Mouse (Mus musculus) neural tube, embryonic 14.5 days (tissue): Measurements from ENCODE around the gene Ptgfr. TPM values are rescaled to one million over a fixed set of nuclear protein-coding genes. Genes with fewer than 3 reads are reported as not detected.

Source experiments
- ATAC-seq: fragments of 200-750 bp; cut with Nextera tagmentation; 2 replicates; pipeline ENCODE4 v1.8.0; 2017; ENCODE audit warnings: low read depth, mild to moderate bottlenecking, moderate TSS enrichment, moderate library complexity
- H3K27ac ChIP-seq: fragments of 300-500 bp; sonication (generic); 2 replicates; pipeline ENCODE4 v1.5.1; 2014; ENCODE audit warnings: low read depth, mild to moderate bottlenecking, control low read depth, low read length, moderate library complexity, mixed read lengths
- H3K27me3 ChIP-seq: fragments of 300-500 bp; sonication (generic); 2 replicates; pipeline ENCODE4 v1.6.1; 2014; ENCODE audit warnings: low read length; ENCODE audit not compliant: control insufficient read depth, insufficient read depth
- H3K36me3 ChIP-seq: fragments of 300-500 bp; sonication (generic); 2 replicates; pipeline ENCODE4 v1.6.1; 2014; ENCODE audit warnings: low read length, mixed read lengths; ENCODE audit not compliant: control insufficient read depth, insufficient read depth
- H3K4me1 ChIP-seq: fragments of 300-500 bp; sonication (generic); 2 replicates; pipeline ENCODE4 v1.6.1; 2014; ENCODE audit warnings: low read length; ENCODE audit not compliant: control insufficient read depth, insufficient read depth
- H3K4me2 ChIP-seq: fragments of 300-500 bp; sonication (generic); 2 replicates; pipeline ENCODE4 v1.6.1; 2014; ENCODE audit warnings: mild to moderate bottlenecking, low read depth, low read length, control low read depth
- H3K4me3 ChIP-seq: fragments of 300-500 bp; sonication (generic); 2 replicates; pipeline ENCODE4 v1.5.1; 2014; ENCODE audit warnings: low read depth, low read length, control low read depth, mixed read lengths
- H3K9ac ChIP-seq: fragments of 300-500 bp; sonication (generic); replicated peaks from 2 replicates; pipeline ENCODE4 v1.6.1; 2014; ENCODE audit warnings: low read depth, mild to moderate bottlenecking, control low read depth, low read length, mixed read lengths
- H3K9me3 ChIP-seq: fragments of 300-500 bp; sonication (generic); 2 replicates; pipeline ENCODE4 v1.6.1; 2016; ENCODE audit warnings: low read length; ENCODE audit not compliant: control insufficient read depth
- WGBS: fragments of 180-500 bp; shearing (Covaris S2); extraction: QIAGEN DNeasy Blood & Tissue Kit; methylation state at CpG from one replicate; pipeline ENCODE4 v1.1.7; 2014; 5-methylcytosine and 5-hydroxymethylcytosine counted together
- polyA plus RNA-seq: library from polyadenylated mRNA; unstranded; fragments of >200 nt; fragmentation: Nextera tagmentation; extraction: Ambion mirVana; gene quantifications from 2 replicates; pipeline ENCODE4 v1.2.1, GENCODE M21; 2014

Ptgfr gene
- polyA plus RNA-seq, 1 experiment from 2014 or later: 1.5 TPM

DNA sequence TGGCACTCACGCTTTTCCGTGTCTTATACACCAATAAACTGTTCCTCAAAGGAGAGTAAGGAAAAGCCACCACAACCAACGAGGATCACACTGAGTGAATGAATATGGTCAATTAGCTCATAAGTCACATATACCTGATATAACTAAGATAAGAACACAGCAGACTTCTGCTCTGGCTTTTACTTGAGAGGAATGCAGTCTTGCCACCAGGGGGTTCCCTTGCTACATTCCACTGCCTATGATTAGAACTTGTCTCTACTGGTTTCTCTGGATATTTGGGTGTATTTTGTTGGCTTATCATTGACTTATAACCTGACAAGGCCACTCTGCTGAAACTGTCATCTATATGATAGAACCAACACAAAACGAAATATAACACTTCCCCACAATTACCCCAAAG lies 62.3 kb downstream of the Ptgfr start:
- H3K36me3 ChIP-seq: no peaks in the 10 kb centered on the region
- no peak for ATAC-seq
- no peaks in the 10 kb centered on the region for H3K4me1 ChIP-seq
- no peaks in the 10 kb centered on the region for H3K9me3 ChIP-seq
- no peaks in the 10 kb centered on the region for H3K27me3 ChIP-seq
- H3K4me2 ChIP-seq: no peak overlapping the region
- no peak overlapping the region for H3K4me3 ChIP-seq
- WGBS: 78% methylated on average over 4 of the region's 4 CpGs
- H3K9ac ChIP-seq: no peak overlapping the region
- H3K27ac ChIP-seq: no peak overlapping the region

DNA sequence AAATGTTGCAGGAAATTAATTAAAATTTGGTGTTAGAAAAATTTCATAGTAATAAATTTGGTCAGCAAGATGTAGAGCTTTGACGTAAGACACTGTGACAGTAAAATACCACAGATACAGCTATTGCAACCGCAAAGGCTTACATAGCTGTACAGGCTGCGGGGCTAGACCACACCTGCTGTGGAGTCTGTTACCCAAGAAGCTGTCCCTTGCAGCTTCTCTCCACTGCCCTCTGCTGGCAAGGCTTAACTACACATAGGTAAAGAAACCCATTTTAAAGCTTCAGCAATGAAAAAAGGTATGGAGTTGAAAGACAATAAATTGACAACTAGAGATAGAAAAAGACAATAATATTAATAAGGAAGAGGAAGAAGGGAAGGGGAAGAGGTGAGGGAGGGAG lies 66.4 kb downstream of the Ptgfr start:
- 56% methylated on average over 3 of the region's 3 CpGs for WGBS
- no peak overlapping the region for H3K27ac ChIP-seq
- ATAC-seq: no peak; the same call in 1 of the 2 replicates

DNA sequence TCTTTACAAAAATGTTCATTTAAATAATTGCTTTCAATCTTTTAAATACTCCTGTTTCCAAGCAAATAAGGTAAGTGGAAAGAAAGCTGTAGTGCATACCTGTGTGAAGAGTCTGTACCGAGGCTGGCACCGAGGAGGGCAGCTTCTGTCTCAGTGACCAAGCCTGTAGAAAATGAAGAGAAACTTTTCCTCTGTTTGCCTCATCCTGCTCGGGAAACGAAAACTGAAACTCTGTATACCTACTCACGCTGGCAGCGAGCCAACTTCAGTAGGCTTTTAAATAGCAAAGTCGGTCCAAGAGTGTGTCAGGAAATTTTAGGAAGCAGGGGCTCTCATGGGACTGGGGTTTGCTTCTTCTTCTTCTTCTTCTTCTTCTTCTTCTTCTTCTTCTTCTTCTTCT lies 87.7 kb downstream of the Ptgfr start, which contains the start of gene Ifi44:
TSS of gene Ifi44 (minus strand) at position 224 of the 400 bp plus-strand sequence.
- Histone ChIP-seq H3K36me3 (no peaks in the 10 kb centered on the region), H3K4me3 (no peak within 1 kb of the TSS), H3K9ac (no peak within 1 kb of the TSS), H3K9me3 (no peaks in the 10 kb centered on the region), H3K27ac (no peak within 1 kb of the TSS), H3K27me3 (no peaks in the 10 kb centered on the region), H3K4me1 (no peaks in the 10 kb centered on the region), H3K4me2 (no peak within 1 kb of the TSS)
- 78% methylated on average over 7 of the region's 7 CpGs for WGBS
- ATAC-seq: no peak

More for the DNA sequence above, 66.4 kb downstream of the Ptgfr start:
- Histone ChIP-seq H3K27me3 (no peaks in the 10 kb centered on the region), H3K9ac (no peak overlapping the region), H3K36me3 (no peaks in the 10 kb centered on the region), H3K4me3 (no peak overlapping the region), H3K4me1 (no peaks in the 10 kb centered on the region), H3K9me3 (no peaks in the 10 kb centered on the region), H3K4me2 (no peak overlapping the region)

- no peak for ATAC-seq
- no peaks in the 10 kb centered on the region for H3K27me3 ChIP-seq
- no peaks in the 10 kb centered on the region for H3K9me3 ChIP-seq
- no peaks in the 10 kb centered on the region for H3K36me3 ChIP-seq
- 83% methylated on average over 1 of the region's 1 CpGs for WGBS
- H3K4me3 ChIP-seq: no peak overlapping the region
- no peak overlapping the region for H3K4me2 ChIP-seq
- H3K9ac ChIP-seq: no peak overlapping the region
- no peak overlapping the region for H3K27ac ChIP-seq
- no peaks in the 10 kb centered on the region for H3K4me1 ChIP-seq
Observed at GRCm38 (mm10) chr3:151748514-151748913, 88.9 kb downstream of the Ptgfr start.

Other genes starting within 250 kb of the Ptgfr start
- gene Ifi44, start 87.7 kb downstream of the Ptgfr start, polyA plus RNA-seq: 0.11 and 0.37 TPM in 2 replicates
- 0.15 and 0.19 TPM in 2 replicates for gene Ifi44l, start 74.7 kb downstream of the Ptgfr start, polyA plus RNA-seq